Mouse (Mus musculus) forebrain, postnatal 0 days (tissue): ENCODE results near the gene Anks1b. TPM values are rescaled to one million over a fixed set of nuclear protein-coding genes. Genes with fewer than 3 reads are reported as not detected.

Experiments used
- ATAC-seq: fragments of 200-750 bp; cut with Nextera tagmentation; 2 replicates; pipeline ENCODE4 v1.8.0; 2017; ENCODE audit warnings: mild to moderate bottlenecking, moderate library complexity
- DNase-seq: peaks from one replicate; pipeline ENCODE4 v3.0.0-alpha.2; 2015
- H3K27ac ChIP-seq: fragments of 300-500 bp; sonication (generic); 2 replicates; pipeline ENCODE4 v1.5.1; 2014; ENCODE audit warnings: low read depth, mild to moderate bottlenecking, antibody characterized with exemption, low read length, moderate library complexity, mixed read lengths
- H3K27me3 ChIP-seq: fragments of 300-500 bp; sonication (generic); 2 replicates; pipeline ENCODE4 v1.6.1; 2014; ENCODE audit warnings: mild to moderate bottlenecking, low read length, mixed read lengths; ENCODE audit not compliant: insufficient read depth
- H3K36me3 ChIP-seq: fragments of 300-500 bp; sonication (generic); 2 replicates; pipeline ENCODE4 v1.6.1; 2014; ENCODE audit warnings: mild to moderate bottlenecking, moderate library complexity; ENCODE audit not compliant: insufficient read depth
- H3K4me1 ChIP-seq: fragments of 300-500 bp; sonication (generic); 2 replicates; pipeline ENCODE4 v1.6.1; 2014; ENCODE audit warnings: antibody characterized with exemption; ENCODE audit not compliant: insufficient read depth
- H3K4me2 ChIP-seq: fragments of 300-500 bp; sonication (generic); 2 replicates; pipeline ENCODE4 v1.6.1; 2014; ENCODE audit warnings: low read depth, mild to moderate bottlenecking, moderate library complexity
- H3K4me3 ChIP-seq: fragments of 300-500 bp; sonication (generic); 2 replicates; pipeline ENCODE4 v1.5.1; 2014; ENCODE audit warnings: low read depth, low read length, mixed read lengths
- H3K9ac ChIP-seq: fragments of 300-500 bp; sonication (generic); 2 replicates; pipeline ENCODE4 v1.6.1; 2014; ENCODE audit warnings: mild to moderate bottlenecking
- H3K9me3 ChIP-seq: fragments of 300-500 bp; sonication (generic); 2 replicates; pipeline ENCODE4 v1.6.1; 2016; ENCODE audit warnings: low read length
- CTCF ChIP-seq: sonication (generic); IDR thresholded peaks from 2 replicates; pipeline ENCODE4 v1.5.1; 2016; ENCODE audit warnings: antibody characterized with exemption, control low read depth, low read depth
- WGBS: fragments of 180-500 bp; shearing (Covaris S2); extraction: QIAGEN DNeasy Blood & Tissue Kit; methylation state at CpG from one replicate; pipeline ENCODE4 v1.1.7; 2014; 5-methylcytosine and 5-hydroxymethylcytosine counted together
- polyA plus RNA-seq: library from polyadenylated mRNA; unstranded; fragments of >200 nt; fragmentation: Nextera tagmentation; extraction: Ambion mirVana; gene quantifications from 2 replicates; pipeline ENCODE4 v1.2.1, GENCODE M21; 2015
- total RNA-seq: library from RNA; depleted of rRNA; stranded (reverse); fragments of >200 nt; gene quantifications from 2 replicates; pipeline ENCODE4 v1.2.3, GENCODE M21; 2014

Gene Anks1b
- total and polyA plus RNA-seq, 2 experiments from 2014 or later, result 120 to 145 TPM

DNA sequence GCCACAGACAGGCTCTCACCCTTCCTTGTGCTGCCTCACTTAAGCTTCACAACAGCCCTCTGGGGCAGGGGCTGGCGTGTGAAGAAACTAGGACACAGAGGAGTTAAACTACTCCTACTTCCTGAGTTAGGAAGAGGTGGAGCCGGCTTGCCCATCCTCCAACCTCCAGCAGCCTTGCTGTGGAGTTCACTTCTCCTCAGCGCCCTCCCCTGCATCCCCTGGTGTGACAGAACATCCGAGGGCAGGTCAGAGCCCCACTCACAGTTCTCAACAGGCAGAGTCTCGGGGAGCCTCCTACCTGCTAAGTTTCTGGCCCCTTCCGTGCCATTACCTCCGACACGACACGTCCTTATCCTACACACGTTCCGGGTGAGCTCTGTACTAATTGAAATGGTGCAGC lies 844.7 kb downstream of the Anks1b start:
- 57% methylated on average over 11 of the region's 11 CpGs for WGBS

DNA sequence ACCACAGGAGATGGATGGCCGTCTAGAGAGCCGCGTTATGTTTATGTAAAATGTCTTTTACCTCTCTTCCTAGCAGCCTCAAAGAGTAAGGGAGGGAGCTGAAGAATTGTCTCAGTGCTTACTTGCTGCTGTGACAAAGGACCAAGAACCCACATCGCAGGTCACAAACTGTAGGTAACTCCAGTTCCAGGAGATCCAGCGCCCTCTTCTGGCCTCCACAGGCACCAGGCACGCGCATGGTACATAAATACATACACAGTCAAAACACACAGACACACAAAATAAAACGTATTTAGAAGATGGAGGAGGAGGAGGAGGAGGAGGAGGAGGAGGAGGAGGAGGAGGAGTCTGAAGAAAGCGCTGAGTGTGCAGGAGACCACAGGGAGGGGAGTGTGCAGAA lies 845.4 kb downstream of the Anks1b start:
- TF ChIP-seq CTCF, result peak; percentile 29; the same call in 1 of the 2 replicates
- WGBS, result 94% methylated on average over 9 of the region's 9 CpGs
- Histone ChIP-seq H3K9ac (no peak overlapping the region), H3K27ac (no peak overlapping the region), H3K4me3 (no peak overlapping the region), H3K9me3 (no peaks in the 10 kb centered on the region), H3K27me3 (no peaks in the 10 kb centered on the region), H3K36me3 (no peaks in the 10 kb centered on the region), H3K4me1 (peaks cover 11% of the 10 kb centered on the region; the same call in 1 of the 2 replicates), H3K4me2 (no peak overlapping the region)
- DNase-seq (no peak), ATAC-seq (no peak)

More for the DNA sequence above, 844.7 kb downstream of the Anks1b start:
- TF ChIP-seq CTCF, result no peak
- peaks cover 7% of the 10 kb centered on the region; the same call in 1 of the 2 replicates for H3K4me1 ChIP-seq
- DNase-seq (no peak), ATAC-seq (no peak)
- no peak overlapping the region for H3K4me2 ChIP-seq
- no peaks in the 10 kb centered on the region for H3K9me3 ChIP-seq
- no peak overlapping the region for H3K27ac ChIP-seq
- H3K4me3 ChIP-seq, result no peak overlapping the region
- H3K27me3 ChIP-seq, result no peaks in the 10 kb centered on the region
- no peak overlapping the region for H3K9ac ChIP-seq
- no peaks in the 10 kb centered on the region for H3K36me3 ChIP-seq

DNA sequence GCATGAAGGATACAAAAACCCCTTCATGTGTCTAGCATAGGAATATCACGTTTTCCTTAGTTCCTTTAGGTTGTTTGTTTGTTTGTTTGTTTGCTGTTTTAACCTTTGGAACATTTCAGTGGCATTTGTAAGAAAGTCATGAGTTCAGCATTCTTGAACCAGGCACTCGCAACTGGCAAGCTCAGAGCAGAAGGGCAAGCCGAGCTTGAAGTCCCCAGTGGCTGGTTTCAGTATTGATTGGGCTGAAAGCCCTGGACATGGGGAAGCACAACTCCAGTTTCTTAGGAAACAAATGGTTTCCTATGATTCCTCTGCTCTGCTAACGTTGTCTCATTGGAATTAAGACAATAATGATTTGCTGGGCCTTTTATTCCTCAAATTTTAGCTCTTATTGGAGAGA lies 846.7 kb downstream of the Anks1b start:
- Histone ChIP-seq H3K9ac (no peak overlapping the region), H3K4me1 (peaks cover 12% of the 10 kb centered on the region; the same call in 1 of the 2 replicates), H3K4me2 (no peak overlapping the region), H3K9me3 (no peaks in the 10 kb centered on the region), H3K4me3 (no peak overlapping the region), H3K36me3 (no peaks in the 10 kb centered on the region), H3K27ac (no peak overlapping the region), H3K27me3 (no peaks in the 10 kb centered on the region)
- whole genome bisulfite sequencing, result 48% methylated on average over 4 of the region's 4 CpGs
- DNase-seq (no peak), ATAC-seq (no peak)
- peak; percentile 9; the same call in 1 of the 2 replicates for TF ChIP-seq CTCF

DNA sequence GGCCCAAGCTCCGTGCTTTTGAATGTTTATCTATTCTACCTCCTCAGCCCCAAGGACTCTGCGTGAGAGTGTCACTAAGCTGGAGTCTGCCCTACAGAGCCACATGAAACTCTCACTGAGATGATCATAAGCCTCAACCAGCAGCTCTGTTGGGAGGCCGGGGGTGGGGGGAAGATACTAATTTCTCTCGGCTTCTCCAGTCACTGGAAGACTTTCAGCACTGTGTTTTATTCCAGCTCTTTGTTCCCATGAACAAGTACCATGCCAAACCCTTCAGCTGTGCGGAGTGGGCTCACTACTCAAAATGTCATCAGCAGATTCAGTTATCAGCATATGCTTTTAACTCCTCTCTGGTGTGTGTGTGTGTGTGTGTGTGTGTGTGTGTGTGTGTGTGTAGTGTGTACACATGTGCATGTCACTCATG lies 849.8 kb downstream of the Anks1b start:
- peaks cover 12% of the 10 kb centered on the region; the same call in 1 of the 2 replicates for H3K4me1 ChIP-seq
- H3K27me3 ChIP-seq, result no peaks in the 10 kb centered on the region
- TF ChIP-seq CTCF, result no peak
- H3K27ac ChIP-seq, result peak overlapping the region; percentile 78
- no peaks in the 10 kb centered on the region for H3K36me3 ChIP-seq
- peak; percentile 80 for ATAC-seq
- peak; percentile 69 for DNase-seq
- H3K9ac ChIP-seq, result 0 out of 2 replicates have a peak overlapping the region, but pooled peaks have one; percentile 29
- no peak overlapping the region for H3K4me3 ChIP-seq
- H3K4me2 ChIP-seq, result no peak overlapping the region
- no peaks in the 10 kb centered on the region for H3K9me3 ChIP-seq
- WGBS, result 28% methylated on average over 5 of the region's 5 CpGs

DNA sequence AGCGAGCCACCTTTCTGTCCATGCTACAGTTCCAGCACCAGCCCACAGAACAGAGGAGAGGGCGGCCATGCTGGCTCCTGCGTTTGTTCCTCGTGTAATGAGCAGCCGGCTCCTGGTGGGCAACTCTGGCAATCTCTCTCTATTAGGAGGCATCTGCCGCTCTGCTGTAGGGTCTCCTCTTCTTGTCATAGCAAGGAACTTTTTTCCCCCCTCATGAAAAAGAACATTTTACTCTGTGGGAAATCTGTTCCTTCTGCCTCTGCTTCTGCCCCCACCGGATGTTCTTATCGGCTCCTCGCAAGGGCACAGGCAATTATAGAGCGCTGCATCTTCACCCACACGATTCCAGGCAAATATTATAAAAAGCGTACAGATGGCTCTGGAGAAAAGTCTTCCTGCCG lies 850.6 kb downstream of the Anks1b start:
- Histone ChIP-seq H3K27ac (peak overlapping the region; percentile 78), H3K36me3 (no peaks in the 10 kb centered on the region), H3K4me2 (no peak overlapping the region), H3K27me3 (no peaks in the 10 kb centered on the region), H3K9me3 (no peaks in the 10 kb centered on the region), H3K4me3 (no peak overlapping the region), H3K4me1 (peaks cover 17% of the 10 kb centered on the region; the same call in 1 of the 2 replicates), H3K9ac (no peak overlapping the region)
- ATAC-seq, result peak; percentile 40
- no peak for TF ChIP-seq CTCF
- DNase-seq, result peak; percentile 62
- WGBS, result 44% methylated on average over 13 of the region's 13 CpGs

DNA sequence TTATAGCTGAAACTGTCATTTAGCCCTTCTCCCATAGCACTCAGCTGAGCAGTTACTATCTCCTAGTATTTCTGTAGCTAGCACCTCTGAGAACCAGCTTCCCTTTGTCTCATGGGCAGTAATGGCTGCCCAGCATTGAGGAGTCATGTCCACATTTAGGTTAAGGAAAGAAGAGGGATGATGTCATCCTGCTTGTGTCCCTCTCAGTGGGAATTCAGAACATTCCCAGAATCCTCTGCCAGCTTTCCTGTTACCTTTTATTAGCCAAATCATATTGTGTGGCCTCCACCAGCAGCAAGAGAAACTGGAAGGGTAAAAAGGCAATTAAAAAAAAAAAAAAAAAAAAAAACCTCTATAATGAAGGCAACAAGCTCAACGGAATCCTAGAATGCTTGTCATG lies 851.6 kb downstream of the Anks1b start:
- Histone ChIP-seq H3K27me3 (no peaks in the 10 kb centered on the region), H3K4me3 (no peak overlapping the region), H3K9ac (no peak overlapping the region), H3K36me3 (no peaks in the 10 kb centered on the region), H3K4me1 (peaks cover 17% of the 10 kb centered on the region; the same call in 1 of the 2 replicates), H3K27ac (no peak overlapping the region), H3K4me2 (no peak overlapping the region), H3K9me3 (no peaks in the 10 kb centered on the region)
- DNase-seq (no peak), ATAC-seq (no peak)
- no peak for TF ChIP-seq CTCF
- 39% methylated on average over 1 of the region's 1 CpGs for WGBS

DNA sequence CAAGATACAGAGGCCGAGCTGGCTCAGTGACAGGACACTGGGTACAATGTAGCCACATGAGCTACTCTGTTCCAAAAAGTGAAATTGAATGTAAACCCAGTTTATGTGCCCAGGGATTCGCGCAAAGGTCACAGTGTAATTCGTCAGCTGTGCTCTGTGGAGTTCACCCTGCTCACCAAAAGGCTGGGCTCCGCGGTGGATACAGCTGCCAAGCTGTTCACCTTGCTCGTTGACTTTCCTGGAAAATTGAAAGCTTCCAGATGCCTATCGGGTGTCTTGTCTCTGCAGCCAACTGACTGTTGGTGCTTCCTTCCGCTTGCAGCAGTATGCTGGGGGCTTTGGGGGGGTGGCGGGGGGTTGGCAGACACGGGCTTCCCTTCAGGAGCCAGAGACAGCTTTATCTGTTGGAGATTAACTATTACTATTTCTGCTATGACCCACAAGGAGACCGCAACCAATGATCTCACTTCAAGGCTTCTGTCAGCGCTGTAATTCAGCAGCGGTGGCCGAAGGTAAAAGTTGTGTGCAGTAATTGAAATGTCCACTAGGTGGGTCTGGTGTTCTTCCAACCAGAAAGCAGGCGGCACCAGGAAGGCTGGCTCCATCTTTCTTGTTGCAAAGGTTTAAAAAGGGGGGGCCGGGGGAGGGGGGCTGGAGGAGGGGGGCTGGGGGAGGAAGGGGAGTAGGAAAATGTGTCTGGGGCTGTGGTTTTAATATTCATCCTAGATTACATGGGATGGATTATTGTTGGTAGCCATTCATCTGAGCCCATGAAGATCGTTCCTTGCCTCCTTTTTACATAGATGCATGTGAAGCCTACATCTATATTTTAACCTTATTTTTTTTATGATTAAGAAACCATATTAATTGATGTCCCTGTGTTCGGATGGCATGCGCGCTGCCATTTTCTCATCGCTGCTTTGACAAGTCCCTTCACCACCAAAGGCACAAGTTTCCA lies 855.4 kb downstream of the Anks1b start:
- WGBS, result 28% methylated on average over 22 of the region's 22 CpGs
- ATAC-seq (peak; percentile 79), DNase-seq (peak; percentile 90)
- Histone ChIP-seq H3K36me3 (no peaks in the 10 kb centered on the region), H3K9me3 (no peaks in the 10 kb centered on the region), H3K4me1 (0 out of 2 replicates have a peak, but pooled peaks cover 6% of the 10 kb centered on the region), H3K4me2 (peak overlapping the region; percentile 37), H3K27me3 (no peaks in the 10 kb centered on the region), H3K27ac (no peak overlapping the region), H3K4me3 (peak overlapping the region; percentile 18), H3K9ac (peak overlapping the region; percentile 33; the same call in 1 of the 2 replicates)
- TF ChIP-seq CTCF, result peak; percentile 88
